Mouse (Mus musculus): ENCODE measurements around the gene Spc24.

Spc24 gene

GRCm38 (mm10) chr9:21747238-21747774, 12.8 kb downstream of the Spc24 start:
- no peak for DNase-seq

GRCm38 (mm10) chr9:21741514-21741913, 18.6 kb downstream of the Spc24 start:
- no peak for DNase-seq

DNA sequence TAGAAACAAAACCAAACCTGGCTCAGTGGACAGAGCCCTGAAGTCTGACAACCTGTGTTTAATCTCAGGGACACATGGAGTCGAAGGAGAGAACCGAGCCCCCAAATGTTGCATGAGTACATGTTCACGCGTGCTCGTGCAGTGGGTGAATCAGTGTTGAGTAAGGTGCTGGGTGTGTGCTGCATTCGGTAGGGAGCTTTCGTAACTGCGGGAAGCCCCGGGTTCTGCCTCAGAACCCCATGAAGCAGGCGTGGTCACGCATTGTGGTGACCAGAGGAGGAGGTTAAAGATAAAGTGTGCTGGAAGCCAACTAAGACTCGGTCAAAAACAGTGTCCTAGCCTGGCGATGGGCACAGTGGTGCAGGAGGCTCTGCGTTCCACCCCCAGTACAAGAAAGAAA, 19.7 kb downstream of the Spc24 start:
- no peak for DNase-seq

DNA sequence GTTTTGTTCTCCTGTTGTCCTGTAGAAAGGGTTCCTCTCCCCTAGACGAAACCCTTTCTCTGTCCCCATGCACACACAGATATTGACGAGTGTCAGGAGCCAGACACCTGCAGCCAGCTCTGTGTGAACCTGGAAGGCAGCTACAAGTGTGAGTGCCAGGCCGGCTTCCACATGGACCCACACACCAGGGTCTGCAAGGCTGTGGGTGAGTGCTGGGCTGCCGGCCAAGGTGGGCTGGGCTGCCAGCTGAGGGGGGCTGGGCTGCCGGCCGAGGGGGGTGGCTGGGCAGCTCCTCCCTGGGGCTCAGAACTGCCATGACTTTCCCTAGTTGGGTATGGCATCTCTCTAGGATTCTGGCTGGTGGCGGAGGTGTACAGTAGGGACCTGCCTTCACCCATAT, 21.3 kb downstream of the Spc24 start:
- no peak for DNase-seq

GRCm38 (mm10) chr9:21737188-21737587, 22.9 kb downstream of the Spc24 start:
- DNase-seq = no peak

DNA sequence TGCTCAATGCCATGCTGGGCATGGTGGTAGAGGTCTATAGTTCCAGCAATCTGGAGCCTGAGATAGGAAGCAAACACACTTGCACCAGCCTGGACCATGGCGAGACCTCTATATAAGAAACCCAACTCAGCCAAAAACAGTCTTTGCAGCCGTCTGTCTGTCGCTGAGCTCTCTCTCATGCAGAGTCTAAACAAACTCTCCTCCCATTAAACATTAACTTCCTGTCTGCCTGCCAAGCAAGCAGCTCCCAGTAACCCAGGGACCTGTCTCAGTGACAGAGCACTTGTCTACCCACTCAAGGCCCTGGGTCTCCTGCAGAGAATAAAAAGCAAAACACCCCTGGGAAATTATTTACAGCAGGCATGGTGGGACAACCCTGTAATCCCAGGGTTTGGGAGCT, 23.5 kb downstream of the Spc24 start:
- no peak for DNase-seq

- no peak for DNase-seq
Observed at GRCm38 (mm10) chr9:21735126-21735525, 25.0 kb downstream of the Spc24 start.

DNA sequence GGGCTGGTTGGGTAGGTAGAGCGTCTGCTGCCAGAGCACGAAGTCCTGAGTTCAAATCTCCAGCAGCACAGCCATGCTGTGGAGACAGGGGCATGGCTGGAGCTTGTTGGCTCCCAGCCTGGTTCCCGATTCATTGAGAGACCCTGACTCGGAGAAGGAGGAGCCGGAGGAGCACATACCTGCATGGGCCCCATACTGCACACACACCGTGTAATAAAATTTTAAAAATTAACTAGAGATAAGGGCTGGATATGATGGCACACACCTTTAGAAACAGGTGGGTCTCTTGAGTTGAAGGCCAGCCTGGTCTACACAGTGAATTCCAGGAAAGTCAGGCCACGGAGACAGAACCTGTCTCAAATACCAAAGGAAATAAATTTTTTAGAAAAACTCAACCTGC, 26.1 kb downstream of the Spc24 start:
- DNase-seq = no peak

DNA sequence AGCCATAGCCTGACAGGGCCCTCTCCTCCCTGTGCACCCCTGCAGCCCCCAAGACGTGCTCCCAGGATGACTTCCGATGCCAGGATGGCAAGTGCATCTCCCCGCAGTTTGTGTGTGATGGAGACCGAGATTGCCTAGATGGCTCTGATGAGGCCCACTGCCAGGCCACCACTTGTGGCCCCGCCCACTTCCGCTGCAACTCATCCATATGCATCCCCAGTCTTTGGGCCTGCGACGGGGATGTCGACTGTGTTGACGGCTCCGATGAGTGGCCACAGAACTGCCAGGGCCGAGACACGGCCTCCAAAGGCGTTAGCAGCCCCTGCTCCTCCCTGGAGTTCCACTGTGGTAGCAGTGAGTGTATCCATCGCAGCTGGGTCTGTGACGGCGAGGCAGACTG, 26.7 kb downstream of the Spc24 start:
- DNase-seq = no peak

DNA sequence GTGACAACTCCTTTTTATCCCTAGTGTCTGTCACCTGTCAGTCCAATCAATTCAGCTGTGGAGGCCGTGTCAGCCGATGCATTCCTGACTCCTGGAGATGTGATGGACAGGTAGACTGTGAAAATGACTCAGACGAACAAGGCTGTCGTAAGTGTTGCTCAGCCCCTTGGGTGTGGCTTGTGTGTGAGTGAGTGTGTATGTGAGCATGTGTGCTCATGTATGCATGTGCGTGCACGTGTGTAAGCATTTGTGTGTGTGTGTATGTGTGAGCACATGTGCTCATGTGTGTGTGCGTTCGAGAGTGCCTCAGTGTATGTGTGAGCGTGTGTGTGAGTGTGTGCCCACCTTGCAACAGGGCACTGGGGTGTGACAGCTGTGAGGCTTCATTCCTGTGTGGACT, 27.8 kb downstream of the Spc24 start:
- DNase-seq = no peak

DNA sequence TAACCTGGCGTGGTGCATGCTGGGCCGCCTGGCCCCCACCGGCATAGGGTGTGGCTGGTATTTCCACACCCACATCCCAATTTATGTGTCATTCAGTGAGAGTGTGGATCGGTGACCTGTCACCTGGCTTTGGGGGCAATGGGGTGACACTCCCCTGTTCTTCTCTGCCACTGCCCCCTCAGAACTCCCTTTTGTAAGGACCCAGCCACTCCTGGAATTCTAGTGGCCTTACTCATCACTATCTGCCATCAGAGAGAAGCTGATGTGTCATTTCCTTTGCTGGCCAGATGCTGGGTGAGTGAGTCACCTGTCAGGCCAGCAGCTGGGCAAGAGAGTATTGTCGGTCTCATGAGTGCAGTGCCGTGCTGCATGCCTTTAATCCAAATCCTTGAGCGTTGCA, 30.8 kb downstream of the Spc24 start:
- DNase-seq = no peak

- DNase-seq = no peak
Observed at GRCm38 (mm10) chr9:21728261-21728832, 31.8 kb downstream of the Spc24 start.

- DNase-seq = no peak
Observed at GRCm38 (mm10) chr9:21726218-21726975, 33.7 kb downstream of the Spc24 start.

GRCm38 (mm10) chr9:21725224-21726121, 34.6 kb downstream of the Spc24 start:
- DNase-seq = no peak

GRCm38 (mm10) chr9:21724147-21724536, 36.0 kb downstream of the Spc24 start:
- DNase-seq = peak; percentile 85

GRCm38 (mm10) chr9:21723377-21724146, 36.5 kb downstream of the Spc24 start, which contains the start of gene Ldlr:
Ldlr (plus strand) TSS chr9:21723483.
- DNase-seq = peak; percentile 76

DNA sequence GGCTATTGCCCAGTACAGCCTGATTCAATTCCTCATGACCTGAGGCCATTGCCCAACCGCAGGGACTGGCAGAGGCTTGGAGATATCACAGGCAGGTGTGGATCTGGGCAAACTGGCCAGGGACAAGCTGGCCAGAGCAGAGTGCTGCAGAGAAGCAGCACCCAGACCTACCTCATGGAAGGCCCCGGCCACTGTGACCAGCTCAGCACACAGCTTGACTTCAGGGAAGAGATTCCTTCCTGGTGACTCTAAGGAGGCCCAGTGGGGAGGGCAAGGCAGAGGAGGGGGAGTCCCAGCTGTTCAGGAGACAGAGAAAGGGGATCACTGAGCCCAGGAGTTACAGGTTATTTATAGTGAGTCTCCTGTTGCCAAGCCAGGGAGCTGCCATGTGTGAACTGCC, 39.1 kb downstream of the Spc24 start:
- no peak for DNase-seq

DNA sequence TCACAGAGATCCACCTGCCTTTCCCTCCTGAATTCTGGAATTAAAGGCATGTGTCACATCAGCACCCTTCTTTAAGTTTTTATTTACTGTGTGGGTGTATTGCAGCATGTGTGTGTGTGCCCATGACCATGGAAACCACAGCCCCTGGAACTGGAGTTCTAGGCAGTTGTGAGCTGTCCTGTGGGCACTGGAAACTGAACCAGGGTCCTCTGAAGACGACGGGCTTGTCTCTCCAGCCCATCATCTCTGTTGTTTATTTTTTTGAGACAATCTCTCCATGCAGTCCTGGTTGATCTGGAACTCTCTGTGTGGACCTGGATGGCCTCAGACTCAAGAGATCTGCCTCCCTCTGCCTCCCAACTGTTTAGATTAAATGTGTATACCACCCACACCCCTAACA, 43.1 kb downstream of the Spc24 start:
- DNase-seq = no peak

GRCm38 (mm10) chr9:21715298-21715697, 44.8 kb downstream of the Spc24 start:
- DNase-seq = no peak

DNA sequence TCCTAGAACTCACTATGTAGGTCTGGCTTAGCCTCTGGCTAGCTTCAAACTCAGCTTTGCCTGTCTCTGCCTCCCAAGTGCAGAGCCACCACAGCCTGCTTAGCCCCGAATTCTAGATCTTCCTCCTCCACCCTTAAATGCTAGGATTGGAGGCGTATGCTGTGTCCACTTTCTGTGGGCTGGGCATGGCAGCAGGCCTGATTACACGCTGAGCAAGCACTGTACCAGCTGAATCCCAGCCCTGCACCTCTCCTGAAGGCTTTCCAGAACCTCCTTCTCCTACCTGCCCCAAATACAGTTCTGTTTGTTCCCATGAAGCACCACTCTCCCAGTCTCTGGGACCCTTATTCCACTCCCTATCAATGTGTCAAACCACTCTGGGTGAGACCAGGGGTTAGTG, 50.8 kb downstream of the Spc24 start:
- DNase-seq = no peak

- no peak for DNase-seq
Observed at GRCm38 (mm10) chr9:21706586-21707265, 53.4 kb downstream of the Spc24 start.

GRCm38 (mm10) chr9:21706085-21706484, 54.0 kb downstream of the Spc24 start:
- no peak for DNase-seq

Data from right cerebral cortex, postnatal 4 days (tissue).